Mouse (Mus musculus): ENCODE results near the gene Med16. TPM values are rescaled to one million over a fixed set of nuclear protein-coding genes. Genes with fewer than 3 reads are reported as not detected.
"Not testable (repeated sequence)": the region's sequence is repeated elsewhere in the genome, so short reads cannot be mapped to it uniquely, and the experiment has no call there.

Gene Med16
- polyA plus RNA-seq, 1 experiment from 2014 or later = 37.2 TPM

DNA sequence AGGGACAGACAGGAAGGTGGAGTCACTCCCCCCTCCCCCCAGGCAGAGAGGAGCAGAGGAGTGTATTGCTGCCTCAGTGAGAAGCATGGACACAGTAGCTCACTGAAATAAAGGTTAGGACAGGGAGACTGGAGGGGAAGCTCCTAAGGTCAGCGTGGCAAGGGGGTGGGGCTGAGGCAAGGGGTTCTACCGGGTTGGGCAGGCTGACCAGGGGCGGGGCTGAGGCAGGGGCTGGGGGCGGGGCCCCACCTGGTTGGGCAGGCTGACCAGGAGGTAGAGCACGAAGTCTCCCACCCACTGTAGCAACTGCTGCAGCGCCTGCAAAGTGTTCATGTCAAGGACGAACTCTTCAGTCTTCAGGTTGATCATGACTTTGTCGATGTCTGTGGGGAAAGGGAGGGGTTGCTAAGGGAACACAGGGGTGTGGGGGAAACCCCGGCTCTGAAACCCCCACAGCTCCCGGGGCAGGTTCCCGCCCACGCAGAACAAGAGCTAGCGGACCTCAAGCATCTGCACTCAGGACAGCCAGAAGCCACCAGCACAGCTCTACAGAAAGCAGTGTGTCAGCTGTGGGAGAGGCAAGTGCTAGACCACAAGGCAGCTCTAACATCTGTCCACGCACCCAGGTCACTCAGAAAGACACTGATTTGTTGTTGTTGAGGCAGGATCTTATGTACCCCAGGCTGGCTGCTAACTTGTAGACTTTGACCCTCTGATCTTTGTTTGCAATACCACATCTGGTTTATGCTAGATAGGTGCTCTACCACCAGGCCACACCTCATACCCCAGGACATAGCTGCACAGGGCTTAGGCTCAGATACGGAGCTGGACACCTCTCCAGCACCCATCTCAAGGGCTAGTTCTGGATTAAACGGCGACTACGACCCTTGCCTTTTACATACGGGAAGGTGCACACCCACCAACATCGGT, 11.1 kb downstream of the Med16 start:
- peaks cover 16% of the 10 kb centered on the region for H3K36me3 ChIP-seq (ENCODE audit: control insufficient read depth, insufficient read depth, low read length)
- no peak overlapping the region for H3K4me2 ChIP-seq (ENCODE audit: low read depth, low read length)
- WGBS = 45% methylated on average over 20 of the region's 20 CpGs
- 0 out of 2 replicates have a peak overlapping the region, but pooled peaks have one; percentile 38 for H3K9ac ChIP-seq (ENCODE audit: low read depth, low read length)
- no peak overlapping the region for H3K27ac ChIP-seq (ENCODE audit: low read length)
- peaks cover 12% of the 10 kb centered on the region for H3K4me1 ChIP-seq (ENCODE audit: control insufficient read depth, insufficient read depth, low read length)
- H3K9me3 ChIP-seq (ENCODE audit: control insufficient read depth, low read length) = no peaks in the 10 kb centered on the region
- H3K27me3 ChIP-seq (replicated peaks; ENCODE audit: control insufficient read depth, insufficient read depth, low read length) = no peaks in the 10 kb centered on the region
- no peak overlapping the region for H3K4me3 ChIP-seq (ENCODE audit: low read length)
- ATAC-seq = peak; percentile 60

DNA sequence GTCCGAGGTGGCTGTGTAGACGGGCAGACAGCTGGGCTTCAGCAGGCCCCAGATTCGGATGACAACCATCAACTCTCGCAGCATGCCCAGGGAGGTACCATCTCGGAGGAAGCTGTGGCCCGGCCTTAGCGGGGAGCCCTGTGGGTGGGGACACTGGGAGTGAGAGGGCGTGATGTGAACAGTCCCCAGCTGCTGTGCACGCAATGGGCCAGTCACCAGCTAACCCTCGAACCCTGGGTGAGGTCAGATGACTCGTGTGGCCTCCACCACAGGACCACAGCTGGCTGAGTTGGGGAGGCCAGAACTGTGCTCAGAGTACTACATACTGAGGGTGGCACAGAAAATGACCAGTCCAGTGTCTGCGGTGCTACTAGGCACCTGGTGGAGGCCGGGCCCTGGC, 11.9 kb downstream of the Med16 start:
- Histone ChIP-seq H3K9ac (ENCODE audit: low read depth, low read length) (no peak overlapping the region), H3K4me2 (ENCODE audit: low read depth, low read length) (no peak overlapping the region), H3K4me3 (ENCODE audit: low read length) (no peak overlapping the region), H3K36me3 (ENCODE audit: control insufficient read depth, insufficient read depth, low read length) (peaks cover 16% of the 10 kb centered on the region), H3K27ac (ENCODE audit: low read length) (no peak overlapping the region), H3K9me3 (ENCODE audit: control insufficient read depth, low read length) (no peaks in the 10 kb centered on the region), H3K4me1 (ENCODE audit: control insufficient read depth, insufficient read depth, low read length) (peaks cover 12% of the 10 kb centered on the region), H3K27me3 (replicated peaks; ENCODE audit: control insufficient read depth, insufficient read depth, low read length) (no peaks in the 10 kb centered on the region)
- 81% methylated on average over 13 of the region's 13 CpGs for WGBS
- 0 out of 2 replicates have a peak, but pooled peaks have one; percentile 2 for ATAC-seq

DNA sequence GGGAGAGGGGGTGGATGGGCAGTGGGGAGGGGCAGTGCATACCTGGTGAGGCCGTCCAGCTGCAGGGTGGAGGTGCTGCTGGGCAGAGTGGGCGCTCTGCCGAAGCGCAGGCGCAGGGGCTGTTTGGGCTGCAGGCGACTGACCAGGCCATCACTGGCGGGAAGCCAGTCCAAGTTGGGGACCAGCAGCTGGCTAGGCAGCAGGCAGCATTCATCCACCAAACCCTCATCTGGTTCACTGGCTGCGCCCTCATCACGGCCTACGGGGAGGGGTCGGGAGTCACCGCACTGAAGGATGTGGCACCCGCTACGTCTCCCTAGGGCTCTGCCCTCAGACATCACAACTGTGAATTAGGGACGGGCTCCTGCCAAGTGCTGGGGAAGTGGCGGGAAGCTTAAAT, 12.4 kb downstream of the Med16 start:
- peaks cover 12% of the 10 kb centered on the region for H3K4me1 ChIP-seq (ENCODE audit: control insufficient read depth, insufficient read depth, low read length)
- WGBS = 89% methylated on average over 16 of the region's 16 CpGs
- H3K36me3 ChIP-seq (ENCODE audit: control insufficient read depth, insufficient read depth, low read length) = peaks cover 16% of the 10 kb centered on the region
- H3K4me2 ChIP-seq (ENCODE audit: low read depth, low read length) = no peak overlapping the region
- no peak overlapping the region for H3K4me3 ChIP-seq (ENCODE audit: low read length)
- no peak for ATAC-seq
- no peaks in the 10 kb centered on the region for H3K9me3 ChIP-seq (ENCODE audit: control insufficient read depth, low read length)
- H3K27ac ChIP-seq (ENCODE audit: low read length) = no peak overlapping the region
- no peak overlapping the region for H3K9ac ChIP-seq (ENCODE audit: low read depth, low read length)
- no peaks in the 10 kb centered on the region for H3K27me3 ChIP-seq (replicated peaks; ENCODE audit: control insufficient read depth, insufficient read depth, low read length)

DNA sequence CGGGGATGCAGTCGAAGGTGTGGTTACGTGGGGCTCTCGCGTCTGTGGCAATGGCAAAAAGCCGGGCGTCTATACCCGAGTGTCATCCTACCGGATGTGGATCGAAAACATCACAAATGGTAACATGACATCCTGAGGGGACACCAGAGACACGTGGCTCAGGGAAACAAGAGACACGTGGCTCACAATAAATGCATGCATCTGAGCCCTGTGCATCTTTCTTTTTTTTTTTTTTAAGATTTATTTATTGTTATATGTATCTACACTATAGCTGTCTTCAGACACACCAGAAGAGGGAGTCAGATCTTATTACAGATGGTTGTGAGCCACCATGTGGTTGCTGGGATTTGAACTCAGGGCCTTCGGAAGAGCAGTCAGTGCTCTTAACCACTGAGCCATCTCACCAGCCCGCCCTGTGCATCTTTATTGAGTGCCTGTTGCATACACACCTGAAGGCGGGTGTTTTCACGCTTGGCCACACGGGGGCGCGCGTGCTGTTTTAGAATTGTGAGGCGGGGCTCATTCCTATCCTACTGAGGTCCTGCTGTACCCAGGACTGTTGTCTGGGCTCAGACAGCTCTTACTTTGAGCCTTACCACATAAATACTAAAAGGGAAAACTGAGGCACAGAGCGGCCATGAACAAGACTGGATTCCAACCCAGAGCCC, 16.1 kb downstream of the Med16 start:
- H3K9ac ChIP-seq (ENCODE audit: low read depth, low read length); H3K27me3 ChIP-seq (replicated peaks; ENCODE audit: control insufficient read depth, insufficient read depth, low read length); H3K4me1 ChIP-seq (ENCODE audit: control insufficient read depth, insufficient read depth, low read length); H3K27ac ChIP-seq (ENCODE audit: low read length); H3K4me2 ChIP-seq (ENCODE audit: low read depth, low read length); H3K36me3 ChIP-seq (ENCODE audit: control insufficient read depth, insufficient read depth, low read length); H3K4me3 ChIP-seq (ENCODE audit: low read length); H3K9me3 ChIP-seq (ENCODE audit: control insufficient read depth, low read length): not testable (repeated sequence)
- peak; percentile 65; the same call in 1 of the 2 replicates for ATAC-seq
- 41% methylated on average over 22 of the region's 22 CpGs for WGBS

DNA sequence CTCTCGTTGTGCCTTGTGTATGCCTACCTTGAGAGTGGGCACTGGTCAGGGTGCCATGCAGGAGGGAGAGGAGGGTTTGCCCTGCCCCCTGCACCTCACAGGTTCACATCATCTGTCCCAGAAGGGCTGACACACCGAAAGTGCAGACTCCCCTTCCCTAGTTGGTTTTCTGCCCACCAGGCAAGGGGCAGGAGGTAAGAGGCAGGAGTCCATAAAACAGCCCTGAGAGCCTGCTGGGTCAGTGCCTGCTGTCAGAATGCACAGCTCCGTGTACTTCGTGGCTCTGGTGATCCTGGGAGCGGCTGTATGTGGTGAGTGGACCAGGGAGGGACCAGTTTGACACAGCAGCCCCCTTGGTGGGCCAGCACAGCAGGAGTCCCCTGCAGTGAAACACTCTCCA, 18.1 kb downstream of the Med16 start, which contains the start of gene Cfd:
TSS of gene Cfd (plus strand) at position 184 of the 400 bp plus-strand sequence.
- Histone ChIP-seq H3K4me1 (ENCODE audit: control insufficient read depth, insufficient read depth, low read length) (no peaks in the 10 kb centered on the region), H3K27ac (ENCODE audit: low read length) (no peak within 1 kb of the TSS)

DNA sequence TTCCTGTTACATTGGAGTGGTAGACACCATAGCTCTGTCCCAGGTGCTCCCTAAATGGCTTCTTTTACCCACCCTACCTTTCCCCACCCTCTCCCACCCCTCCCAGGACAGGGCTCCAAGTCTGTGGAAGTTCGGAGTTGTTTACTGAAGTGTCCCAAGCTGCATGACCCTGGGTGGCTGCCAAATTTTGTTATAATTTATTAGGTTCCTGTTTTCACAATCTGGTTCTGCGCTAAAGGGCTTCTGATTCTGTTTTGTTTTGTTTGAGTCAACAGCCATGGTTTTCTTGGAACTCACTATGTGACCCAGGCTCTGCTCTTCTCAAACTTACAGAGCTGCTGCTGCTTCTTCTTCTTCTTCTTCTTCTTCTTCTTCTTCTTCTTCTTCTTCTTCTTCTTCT, 19.3 kb downstream of the Med16 start:
- 53% methylated on average over 2 of the region's 2 CpGs for WGBS
- Histone ChIP-seq H3K27me3 (replicated peaks; ENCODE audit: control insufficient read depth, insufficient read depth, low read length) (no peaks in the 10 kb centered on the region), H3K36me3 (ENCODE audit: control insufficient read depth, insufficient read depth, low read length) (no peaks in the 10 kb centered on the region), H3K9ac (ENCODE audit: low read depth, low read length) (no peak overlapping the region), H3K4me1 (ENCODE audit: control insufficient read depth, insufficient read depth, low read length) (no peaks in the 10 kb centered on the region), H3K9me3 (ENCODE audit: control insufficient read depth, low read length) (no peaks in the 10 kb centered on the region), H3K4me3 (ENCODE audit: low read length) (no peak overlapping the region), H3K4me2 (ENCODE audit: low read depth, low read length) (no peak overlapping the region), H3K27ac (ENCODE audit: low read length) (no peak overlapping the region)
- no peak for ATAC-seq

More for the DNA sequence above, 18.1 kb downstream of the Med16 start, which contains the start of gene Cfd:
- 43% methylated on average over 5 of the region's 5 CpGs for WGBS
- H3K36me3 ChIP-seq (ENCODE audit: control insufficient read depth, insufficient read depth, low read length) = 0 out of 2 replicates have a peak, but pooled peaks cover 5% of the 10 kb centered on the region
- ATAC-seq = no peak
- H3K27me3 ChIP-seq (replicated peaks; ENCODE audit: control insufficient read depth, insufficient read depth, low read length) = no peaks in the 10 kb centered on the region
- no peak within 1 kb of the TSS for H3K4me2 ChIP-seq (ENCODE audit: low read depth, low read length)
- H3K4me3 ChIP-seq (ENCODE audit: low read length) = no peak within 1 kb of the TSS
- no peaks in the 10 kb centered on the region for H3K9me3 ChIP-seq (ENCODE audit: control insufficient read depth, low read length)
- H3K9ac ChIP-seq (ENCODE audit: low read depth, low read length) = no peak within 1 kb of the TSS

DNA sequence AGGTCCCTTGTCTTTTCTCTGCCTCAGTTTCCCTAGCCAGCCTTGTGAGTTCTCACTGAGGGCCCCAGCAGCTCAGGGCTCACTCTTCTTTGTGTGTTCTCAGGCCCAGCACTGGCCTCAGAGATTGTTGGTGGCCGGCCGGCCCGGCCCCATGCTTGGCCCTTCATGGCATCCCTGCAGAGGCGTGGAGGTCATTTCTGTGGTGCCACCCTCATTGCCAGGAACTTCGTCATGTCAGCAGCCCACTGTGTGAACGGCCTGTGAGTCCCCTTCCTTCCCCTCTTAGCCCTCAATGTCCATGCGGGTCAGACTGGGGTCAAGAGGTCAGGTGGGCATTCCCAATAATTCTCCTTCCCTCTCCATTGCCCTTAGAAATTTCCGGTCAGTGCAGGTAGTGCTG, 22.1 kb downstream of the Med16 start:
- no peak overlapping the region for H3K4me2 ChIP-seq (ENCODE audit: low read depth, low read length)
- no peak overlapping the region for H3K27ac ChIP-seq (ENCODE audit: low read length)
- WGBS = 83% methylated on average over 8 of the region's 8 CpGs
- H3K9ac ChIP-seq (ENCODE audit: low read depth, low read length) = no peak overlapping the region
- ATAC-seq = no peak
- 0 out of 2 replicates have a peak, but pooled peaks cover 3% of the 10 kb centered on the region for H3K27me3 ChIP-seq (replicated peaks; ENCODE audit: control insufficient read depth, insufficient read depth, low read length)
- H3K4me3 ChIP-seq (ENCODE audit: low read length) = no peak overlapping the region
- H3K36me3 ChIP-seq (ENCODE audit: control insufficient read depth, insufficient read depth, low read length) = no peaks in the 10 kb centered on the region
- H3K9me3 ChIP-seq (ENCODE audit: control insufficient read depth, low read length) = no peaks in the 10 kb centered on the region
- H3K4me1 ChIP-seq (ENCODE audit: control insufficient read depth, insufficient read depth, low read length) = peaks cover 8% of the 10 kb centered on the region; the same call in 1 of the 2 replicates

DNA sequence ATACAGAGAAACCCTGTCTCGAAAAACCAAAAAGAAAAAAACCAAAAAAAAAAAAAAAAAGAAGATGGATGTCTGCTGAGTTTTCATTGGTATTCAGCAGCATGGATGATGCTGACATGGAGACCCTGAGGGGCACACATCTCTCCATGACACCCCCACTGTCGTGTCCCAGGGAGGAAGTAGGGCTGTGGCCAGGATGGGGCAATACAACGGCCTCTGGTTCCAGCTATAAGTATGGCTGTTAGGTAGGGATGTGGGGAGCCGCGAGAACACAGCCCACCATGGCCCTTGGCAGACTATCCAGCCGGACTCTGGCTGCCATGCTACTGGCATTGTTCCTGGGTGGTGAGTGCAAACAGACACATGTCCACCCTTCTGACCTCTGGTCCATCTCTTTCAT, 22.7 kb downstream of the Med16 start, which contains the start of gene Elane:
TSS of gene Elane (plus strand) at position 194 of the 400 bp plus-strand sequence.
- no peaks in the 10 kb centered on the region for H3K36me3 ChIP-seq (ENCODE audit: control insufficient read depth, insufficient read depth, low read length)
- no peak within 1 kb of the TSS for H3K4me3 ChIP-seq (ENCODE audit: low read length)
- H3K4me1 ChIP-seq (ENCODE audit: control insufficient read depth, insufficient read depth, low read length) = peaks cover 9% of the 10 kb centered on the region
- no peak within 1 kb of the TSS for H3K4me2 ChIP-seq (ENCODE audit: low read depth, low read length)
- H3K27me3 ChIP-seq (replicated peaks; ENCODE audit: control insufficient read depth, insufficient read depth, low read length) = 0 out of 2 replicates have a peak, but pooled peaks cover 3% of the 10 kb centered on the region
- ATAC-seq = no peak
- WGBS = 81% methylated on average over 6 of the region's 6 CpGs
- no peaks in the 10 kb centered on the region for H3K9me3 ChIP-seq (ENCODE audit: control insufficient read depth, low read length)
- H3K27ac ChIP-seq (ENCODE audit: low read length) = no peak within 1 kb of the TSS
- H3K9ac ChIP-seq (ENCODE audit: low read depth, low read length) = no peak within 1 kb of the TSS

DNA sequence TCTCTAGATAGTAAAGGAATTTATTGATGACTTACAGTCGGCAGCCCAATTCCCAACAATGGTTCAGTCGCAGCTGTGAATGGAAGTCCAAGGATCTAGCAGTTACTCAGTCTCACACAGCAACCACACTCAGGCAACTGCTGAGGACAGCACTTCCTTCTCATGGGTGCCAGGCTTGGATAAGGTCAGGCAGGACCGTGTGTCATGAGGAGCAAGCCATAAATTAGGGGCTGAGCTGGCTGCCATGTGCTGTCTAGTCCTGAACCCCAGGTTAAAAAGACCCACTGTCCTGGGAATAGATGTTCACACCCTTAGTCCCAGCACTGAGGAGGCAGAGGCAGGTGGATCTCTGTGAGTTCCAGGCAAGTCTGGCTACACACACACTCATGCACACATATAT, 23.8 kb downstream of the Med16 start:
- not testable (repeated sequence) for H3K27ac ChIP-seq (ENCODE audit: low read length); H3K4me2 ChIP-seq (ENCODE audit: low read depth, low read length); ATAC-seq; H3K36me3 ChIP-seq (ENCODE audit: control insufficient read depth, insufficient read depth, low read length); H3K9ac ChIP-seq (ENCODE audit: low read depth, low read length); H3K9me3 ChIP-seq (ENCODE audit: control insufficient read depth, low read length); H3K4me3 ChIP-seq (ENCODE audit: low read length); H3K27me3 ChIP-seq (replicated peaks; ENCODE audit: control insufficient read depth, insufficient read depth, low read length)
- H3K4me1 ChIP-seq (ENCODE audit: control insufficient read depth, insufficient read depth, low read length) = peaks cover 18% of the 10 kb centered on the region
- 48% methylated on average over 2 of the region's 3 CpGs for WGBS
